Mouse (Mus musculus) G1E (cell line): ENCODE measurements around the gene C1galt1c1. TPM values are rescaled to one million over a fixed set of nuclear protein-coding genes. Genes with fewer than 3 reads are reported as not detected.
A peak's percentile ranks its signal among the peaks of the same experiment; 100 is the strongest.

Experiments
- ATAC-seq: 2 replicates; pipeline ENCODE4 v1.8.0; 2016; ENCODE audit warnings: mild to moderate bottlenecking; ENCODE audit not compliant: insufficient number of reproducible peaks, poor library complexity, low FRiP score, severe bottlenecking; ENCODE audit errors: extremely low read depth
- DNase-seq: peaks from one replicate; pipeline ENCODE4 v3.0.0; 2012; ENCODE audit warnings: low spot score
- H3K27me3 ChIP-seq: 2 replicates; pipeline ENCODE4 v1.6.1; 2012; ENCODE audit warnings: mild to moderate bottlenecking, low read length, inconsistent platforms; ENCODE audit not compliant: insufficient read depth
- H3K36me3 ChIP-seq: replicated peaks from 2 replicates; pipeline ENCODE3; 2012; ENCODE audit warnings: mild to moderate bottlenecking, inconsistent platforms
- H3K4me1 ChIP-seq: 2 replicates; pipeline ENCODE4 v1.6.1; 2012; ENCODE audit warnings: low read depth, low read length, inconsistent platforms, mixed read lengths; ENCODE audit not compliant: insufficient read depth
- H3K4me3 ChIP-seq: 2 replicates; pipeline ENCODE4 v1.5.1; 2012; ENCODE audit warnings: low read depth, mild to moderate bottlenecking, inconsistent platforms, low read length, moderate library complexity, mixed read lengths
- H3K9me3 ChIP-seq: replicated peaks from 2 replicates; pipeline ENCODE4 v1.6.1; 2012; ENCODE audit warnings: inconsistent platforms
- CTCF ChIP-seq: IDR thresholded peaks from 2 replicates; pipeline ENCODE4 v1.5.1; 2012; ENCODE audit warnings: low read depth, low read length, inconsistent platforms, mixed read lengths
- GATA1 ChIP-seq: IDR thresholded peaks from 2 replicates; pipeline ENCODE4 v1.6.1; 2012; ENCODE audit warnings: borderline replicate concordance, low read length, inconsistent platforms, mixed read lengths
- GATA2 ChIP-seq: IDR thresholded peaks from 2 replicates; pipeline ENCODE4 v1.6.1; 2012; ENCODE audit warnings: low read depth, low read length, inconsistent platforms, borderline replicate concordance
- POLR2AphosphoS5 ChIP-seq: IDR thresholded peaks from 2 replicates; pipeline ENCODE4 v1.6.1; 2012; ENCODE audit warnings: low read depth, low read length, inconsistent platforms; ENCODE audit not compliant: insufficient replicate concordance
- TAL1 ChIP-seq: conservative IDR thresholded peaks from 2 replicates; pipeline ENCODE4 v1.6.1; 2012; ENCODE audit warnings: low read depth, low read length, inconsistent platforms, mixed read lengths
- polyA plus RNA-seq: library from polyadenylated mRNA; stranded (reverse); fragments of >175 nt; gene quantifications from 2 replicates; pipeline ENCODE4 v1.2.3, GENCODE M21; 2012
- total RNA-seq, 2 experiments: library from RNA; stranded (forward) in 1 of 2; stranded (reverse) in 1 of 2; fragments of 200-1000 nt in 1 of 2; fragments of >200 nt in 1 of 2; fragmentation: Nextera tagmentation in 1 of 2; gene quantifications; 2 replicates each; pipeline ENCODE4 v1.2.3; 2014 to 2017

The C1galt1c1 gene
- total and polyA plus RNA-seq, 3 experiments, result 0.50 to 28.4 (median 14.7) TPM

- peak within 1 kb of the TSS; percentile 71 for H3K4me3 ChIP-seq
- H3K27me3 ChIP-seq, result no peaks in the 10 kb centered on the region
- DNase-seq, result peak; percentile 23
- H3K36me3 ChIP-seq, result no peaks in the 10 kb centered on the region
- H3K4me1 ChIP-seq, result no peaks in the 10 kb centered on the region; the same call in 1 of the 2 replicates
- TF ChIP-seq GATA2, result no peak
- TF ChIP-seq CTCF, result no peak
- no peak for TF ChIP-seq POLR2AphosphoS5
- no peak for TF ChIP-seq GATA1
- TF ChIP-seq TAL1, result no peak
- peak; percentile 89 for ATAC-seq
- no peaks in the 10 kb centered on the region for H3K9me3 ChIP-seq
Observed at GRCm38 (mm10) chrX:38600177-38600994, 34.5 kb downstream of the C1galt1c1 start, which contains the start of gene Mcts1. Mcts1 (plus strand) TSS chrX:38600578.

- TF ChIP-seq TAL1, result no peak
- no peak for TF ChIP-seq GATA1
- no peak for TF ChIP-seq CTCF
- TF ChIP-seq POLR2AphosphoS5, result no peak
- TF ChIP-seq GATA2, result no peak
- DNase-seq, result no peak
Observed at GRCm38 (mm10) chrX:38593180-38593889, 41.6 kb downstream of the C1galt1c1 start.

DNA sequence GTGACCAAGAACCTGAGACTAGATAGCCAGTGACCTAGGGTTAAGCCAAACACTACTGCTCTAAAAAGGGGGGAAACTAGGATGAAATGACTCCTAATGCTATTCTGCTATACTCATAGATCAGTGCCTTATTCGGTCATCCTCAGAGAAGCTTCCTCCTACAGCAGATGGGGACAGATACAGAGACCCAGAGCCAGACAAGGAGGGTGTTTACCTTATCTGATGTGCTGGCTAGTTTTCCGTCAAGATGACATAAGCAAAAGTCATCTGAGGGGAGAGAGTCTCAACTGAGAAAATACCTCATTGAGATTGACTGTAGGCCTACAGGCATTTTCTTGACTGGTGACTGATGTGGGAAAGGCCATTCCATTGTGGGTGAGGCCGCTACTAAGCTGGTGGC lies 43.1 kb downstream of the C1galt1c1 start:
- H3K4me3 ChIP-seq, result no peak overlapping the region
- H3K36me3 ChIP-seq, result no peaks in the 10 kb centered on the region
- TF ChIP-seq GATA1, result no peak
- no peak for TF ChIP-seq GATA2
- no peak for TF ChIP-seq CTCF
- TF ChIP-seq POLR2AphosphoS5, result no peak
- no peak for TF ChIP-seq TAL1
- DNase-seq, result no peak
- H3K4me1 ChIP-seq, result peaks cover 47% of the 10 kb centered on the region
- no peaks in the 10 kb centered on the region for H3K27me3 ChIP-seq
- ATAC-seq, result peak; percentile 67; the same call in 1 of the 2 replicates
- no peaks in the 10 kb centered on the region for H3K9me3 ChIP-seq

More at GRCm38 (mm10) chrX:38593180-38593889, 41.6 kb downstream of the C1galt1c1 start:
- H3K27me3 ChIP-seq, result no peaks in the 10 kb centered on the region
- H3K4me1 ChIP-seq, result peaks cover 47% of the 10 kb centered on the region
- H3K9me3 ChIP-seq, result no peaks in the 10 kb centered on the region
- ATAC-seq, result peak; percentile 41; the same call in 1 of the 2 replicates
- no peaks in the 10 kb centered on the region for H3K36me3 ChIP-seq
- H3K4me3 ChIP-seq, result no peak overlapping the region

DNA sequence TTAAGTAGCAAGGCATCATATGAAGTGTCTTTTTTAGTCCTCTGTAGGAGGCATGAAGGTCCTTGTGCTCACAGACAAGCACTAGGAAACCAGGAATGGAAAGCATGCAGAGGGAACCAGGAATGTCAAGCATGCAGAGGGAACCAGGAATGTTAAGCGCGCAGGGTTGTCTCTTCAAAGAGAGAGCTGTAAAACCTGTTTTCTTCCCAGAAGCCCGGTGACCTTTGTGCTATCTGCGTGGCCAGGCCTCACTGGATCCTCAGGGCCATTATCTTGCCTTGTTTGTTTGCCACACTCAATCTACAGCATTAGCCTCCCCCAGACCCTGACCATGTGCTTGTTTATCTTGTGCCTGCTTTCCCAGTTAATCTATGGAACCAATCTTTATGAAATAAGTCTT lies 45.1 kb downstream of the C1galt1c1 start:
- peaks cover 50% of the 10 kb centered on the region for H3K4me1 ChIP-seq
- DNase-seq (no peak), ATAC-seq (no peak)
- no peaks in the 10 kb centered on the region for H3K9me3 ChIP-seq
- TF ChIP-seq GATA1, result no peak
- no peak for TF ChIP-seq CTCF
- peak; percentile 34 for TF ChIP-seq TAL1
- no peak for TF ChIP-seq POLR2AphosphoS5
- TF ChIP-seq GATA2, result no peak
- no peak overlapping the region for H3K4me3 ChIP-seq
- no peaks in the 10 kb centered on the region for H3K36me3 ChIP-seq
- no peaks in the 10 kb centered on the region for H3K27me3 ChIP-seq

GRCm38 (mm10) chrX:38583261-38583660 lies 51.6 kb downstream of the C1galt1c1 start:
- DNase-seq (no peak), ATAC-seq (no peak)
- TF ChIP-seq TAL1 (0 out of 2 replicates have a peak, but pooled peaks have one; percentile 17), GATA1 (no peak)
- Histone ChIP-seq H3K36me3 (no peaks in the 10 kb centered on the region), H3K4me1 (peaks cover 7% of the 10 kb centered on the region), H3K4me3 (no peak overlapping the region), H3K9me3 (no peaks in the 10 kb centered on the region), H3K27me3 (no peaks in the 10 kb centered on the region)

GRCm38 (mm10) chrX:38581140-38581539 lies 53.7 kb downstream of the C1galt1c1 start:
- no peak overlapping the region for H3K4me3 ChIP-seq
- peak; percentile 60 for ATAC-seq

More at GRCm38 (mm10) chrX:38581140-38581539, 53.7 kb downstream of the C1galt1c1 start:
- no peaks in the 10 kb centered on the region for H3K27me3 ChIP-seq
- TF ChIP-seq GATA2 (no peak), TAL1 (no peak), GATA1 (no peak), POLR2AphosphoS5 (no peak), CTCF (no peak)
- no peaks in the 10 kb centered on the region for H3K36me3 ChIP-seq
- H3K9me3 ChIP-seq, result no peaks in the 10 kb centered on the region
- H3K4me1 ChIP-seq, result peaks cover 7% of the 10 kb centered on the region
- DNase-seq, result no peak

Other genes with a start within 250 kb of the C1galt1c1 start
- gene Lamp2, start 178.6 kb downstream of the C1galt1c1 start, total RNA-seq (2014; fragmentation: Nextera tagmentation), result 355 and 405 TPM in 2 replicates
- 241 and 270 TPM in 2 replicates for gene Lamp2, start 178.6 kb downstream of the C1galt1c1 start, total RNA-seq (2017)
- gene Lamp2, start 178.6 kb downstream of the C1galt1c1 start, polyA plus RNA-seq, result 6.3 and 9.3 TPM in 2 replicates
- 61.1 and 68.4 TPM in 2 replicates for gene Cul4b, start 58.9 kb downstream of the C1galt1c1 start, total RNA-seq (2014; fragmentation: Nextera tagmentation)
- gene Cul4b, start 58.9 kb downstream of the C1galt1c1 start, total RNA-seq (2017), result 52.1 and 62.5 TPM in 2 replicates
- 6.2 and 7.9 TPM in 2 replicates for gene Cul4b, start 58.9 kb downstream of the C1galt1c1 start, polyA plus RNA-seq
- 36.5 and 55.3 TPM in 2 replicates for gene Mcts1, start 34.5 kb downstream of the C1galt1c1 start, total RNA-seq (2014; fragmentation: Nextera tagmentation)
- 73.0 and 78.2 TPM in 2 replicates for gene Mcts1, start 34.5 kb downstream of the C1galt1c1 start, total RNA-seq (2017)
- gene Mcts1, start 34.5 kb downstream of the C1galt1c1 start, polyA plus RNA-seq, result 1.2 and 2.1 TPM in 2 replicates
- gene 6030498E09Rik, start 137.6 kb upstream of the C1galt1c1 start, total RNA-seq (2014; fragmentation: Nextera tagmentation), result not detected in 2 replicates
- gene 6030498E09Rik, start 137.6 kb upstream of the C1galt1c1 start, total RNA-seq (2017), result 0.98 and 1.0 TPM in 2 replicates
- gene 6030498E09Rik, start 137.6 kb upstream of the C1galt1c1 start, polyA plus RNA-seq, result not detected in 2 replicates